7 mouse cellular contexts compared by ENCODE assay signal in the genomic region with DNA sequence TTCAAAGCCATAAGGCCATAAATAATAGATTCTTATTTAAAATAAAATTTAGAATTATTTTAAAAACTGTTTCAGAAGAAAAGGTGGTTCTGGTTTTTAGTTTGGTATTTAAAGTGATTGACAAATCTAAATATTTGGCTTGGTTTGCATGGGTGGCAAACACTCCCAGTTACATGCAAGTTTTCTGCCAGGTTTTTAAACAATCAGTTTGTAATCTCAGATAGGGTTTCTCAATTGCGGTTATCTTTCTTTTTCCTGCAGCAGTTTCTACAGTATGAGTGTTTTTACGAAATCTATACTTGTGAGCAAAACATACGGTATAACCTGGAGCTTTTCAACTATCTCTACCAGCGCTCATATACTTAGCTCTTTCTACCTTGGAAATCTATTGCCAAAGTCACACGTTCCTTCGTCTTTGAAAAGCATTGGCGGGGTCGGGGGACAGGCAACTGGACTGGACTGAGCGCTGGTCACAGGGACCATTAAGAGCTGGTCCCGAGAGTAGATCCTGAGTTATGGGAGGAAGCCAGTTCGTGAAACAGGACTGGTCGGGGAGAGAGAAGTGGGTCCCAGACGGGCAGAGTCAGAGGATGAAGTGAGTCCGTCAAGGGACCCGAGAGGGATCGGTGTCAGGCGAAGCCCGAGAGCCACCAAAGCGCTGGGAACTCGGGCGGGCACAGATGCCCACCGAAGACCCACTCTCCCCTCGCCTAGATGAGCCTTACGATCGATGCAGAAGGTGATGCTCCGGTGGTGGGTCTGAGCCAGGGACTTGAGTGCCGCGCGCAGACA. TPM values are rescaled to one million over a fixed set of nuclear protein-coding genes. Genes with fewer than 3 reads are reported as not detected.
A peak's percentile ranks its signal among the peaks of the same experiment; 100 is the strongest.
DNase-seq lines count a peak whose midpoint lies in the region; ATAC-seq and TF ChIP-seq lines count a peak whose summit lies in the region.

No protein-coding gene starts in this region.

- peak overlapping the region; percentile 91 for H3K9ac ChIP-seq in embryonic facial prominence, embryonic 13.5 days
- H3K9ac ChIP-seq in hindbrain, embryonic 14.5 days: peak overlapping the region; percentile 86
- peak overlapping the region; percentile 84 for H3K9ac ChIP-seq in midbrain, embryonic 13.5 days (replicated peaks)

- TF ChIP-seq POLR2A in lung, adult 2 months (IDR thresholded peaks at IDR 0.05; ENCODE audit: borderline replicate concordance, extremely low read depth, low read depth, low read length): no peak

- H3K9me3 ChIP-seq in embryonic facial prominence, embryonic 13.5 days: no peaks in the 10 kb centered on the region
- no peaks in the 10 kb centered on the region for H3K9me3 ChIP-seq in hindbrain, embryonic 14.5 days (ENCODE audit: control insufficient read depth, low read length)
- no peaks in the 10 kb centered on the region for H3K9me3 ChIP-seq in midbrain, embryonic 13.5 days

- no peak for DNase-seq in lung, adult 2 months
- no peak for DNase-seq in lung, postnatal 25 days (ENCODE audit: low spot score)
- DNase-seq in hindbrain, embryonic 14.5 days (ENCODE audit: low spot score): peak; percentile 44
- DNase-seq in spleen, postnatal 36 days (ENCODE audit: low spot score in 2 of 2): no peak

- peak overlapping the region; percentile 93 for H3K4me3 ChIP-seq in lung, adult 2 months (replicated peaks; ENCODE audit: extremely low read depth, low read depth, low read length)
- H3K4me3 ChIP-seq in embryonic facial prominence, embryonic 13.5 days: peak overlapping the region; percentile 76
- H3K4me3 ChIP-seq in hindbrain, embryonic 14.5 days (replicated peaks; ENCODE audit: low read length): peak overlapping the region; percentile 77
- peak overlapping the region; percentile 67 for H3K4me3 ChIP-seq in midbrain, embryonic 13.5 days (replicated peaks)

- ATAC-seq in embryonic facial prominence, embryonic 13.5 days (ENCODE audit: insufficient number of reproducible peaks, insufficient read depth, low FRiP score, low TSS enrichment, low read depth): peak; percentile 26
- peak; percentile 77 for ATAC-seq in hindbrain, embryonic 14.5 days (ENCODE audit: low FRiP score)
- peak; percentile 81; the same call in 1 of the 2 replicates for ATAC-seq in midbrain, embryonic 13.5 days
- no peak for ATAC-seq in megakaryocyte-erythroid progenitor cell, adult 5-6 weeks (replicated peaks; ENCODE audit: low FRiP score, low TSS enrichment, poor library complexity, severe bottlenecking)

- TF ChIP-seq CTCF in lung, adult 2 months (IDR thresholded peaks at IDR 0.05; ENCODE audit: insufficient read depth, low read length): no peak

- H3K27me3 ChIP-seq in embryonic facial prominence, embryonic 13.5 days: no peaks in the 10 kb centered on the region
- no peaks in the 10 kb centered on the region for H3K27me3 ChIP-seq in hindbrain, embryonic 14.5 days (ENCODE audit: control insufficient read depth, insufficient read depth, low read length)
- H3K27me3 ChIP-seq in midbrain, embryonic 13.5 days: no peaks in the 10 kb centered on the region

- under 1% methylated on average over 29 of the region's 29 CpGs for WGBS in lung, adult 2 months
- WGBS in embryonic facial prominence, embryonic 13.5 days: 3% methylated on average over 29 of the region's 29 CpGs
- 4% methylated on average over 29 of the region's 29 CpGs for WGBS in hindbrain, embryonic 14.5 days
- 4% methylated on average over 29 of the region's 29 CpGs for WGBS in midbrain, embryonic 13.5 days

- H3K4me2 ChIP-seq in embryonic facial prominence, embryonic 13.5 days: peak overlapping the region; percentile 75
- H3K4me2 ChIP-seq in hindbrain, embryonic 14.5 days (replicated peaks): peak overlapping the region; percentile 88
- peak overlapping the region; percentile 76 for H3K4me2 ChIP-seq in midbrain, embryonic 13.5 days (replicated peaks)

- H3K4me1 ChIP-seq in lung, adult 2 months (ENCODE audit: control insufficient read depth, insufficient read depth, low read length): peaks cover 4% of the 10 kb centered on the region; the same call in 1 of the 2 replicates
- H3K4me1 ChIP-seq in embryonic facial prominence, embryonic 13.5 days: peaks cover 27% of the 10 kb centered on the region
- H3K4me1 ChIP-seq in hindbrain, embryonic 14.5 days (replicated peaks; ENCODE audit: control insufficient read depth, insufficient read depth, low read length): peaks cover 17% of the 10 kb centered on the region
- H3K4me1 ChIP-seq in midbrain, embryonic 13.5 days (replicated peaks): peaks cover 29% of the 10 kb centered on the region

- peak overlapping the region; percentile 88 for H3K27ac ChIP-seq in embryonic facial prominence, embryonic 13.5 days
- H3K27ac ChIP-seq in hindbrain, embryonic 14.5 days: peak overlapping the region; percentile 74
- H3K27ac ChIP-seq in midbrain, embryonic 13.5 days: peak overlapping the region; percentile 45

- H3K36me3 ChIP-seq in embryonic facial prominence, embryonic 13.5 days: peaks cover 12% of the 10 kb centered on the region
- peaks cover 6% of the 10 kb centered on the region for H3K36me3 ChIP-seq in hindbrain, embryonic 14.5 days (replicated peaks; ENCODE audit: control insufficient read depth, insufficient read depth)
- H3K36me3 ChIP-seq in midbrain, embryonic 13.5 days: peaks cover 13% of the 10 kb centered on the region

RNA-seq across cellular contexts. Expression of gene Acad8, which starts 0.5 kb away (rescaled TPM):
- 13.9 and 22.4 TPM in 2 replicates for polyA plus RNA-seq in lung, adult 2 months (2012; rRNA removed)
- 54.1 and 54.5 TPM in 2 replicates for polyA plus RNA-seq in embryonic facial prominence, embryonic 13.5 days (2015; fragmentation: Nextera tagmentation; extraction: Ambion mirVana)
- 36.3 and 36.4 TPM in 2 replicates for polyA plus RNA-seq in hindbrain, embryonic 14.5 days (2014; fragmentation: Nextera tagmentation; extraction: Ambion mirVana)
- polyA plus RNA-seq in midbrain, embryonic 13.5 days (2015; fragmentation: Nextera tagmentation; extraction: Ambion mirVana): 35.7 and 37.3 TPM in 2 replicates
- total RNA-seq in megakaryocyte-erythroid progenitor cell, adult 5-6 weeks (2014; fragmentation: Nextera tagmentation): 7.9 and 10.0 TPM in 2 replicates
- 9.1 and 10.9 TPM in 2 replicates for total RNA-seq in megakaryocyte-erythroid progenitor cell, adult 5-6 weeks (2017)

RNA-seq across cellular contexts. Expression of gene Thyn1, which starts 0.6 kb away (rescaled TPM):
- polyA plus RNA-seq in lung, adult 2 months (2012; rRNA removed): 4.3 and 6.7 TPM in 2 replicates
- polyA plus RNA-seq in embryonic facial prominence, embryonic 13.5 days (2015; fragmentation: Nextera tagmentation; extraction: Ambion mirVana): 132 and 154 TPM in 2 replicates
- polyA plus RNA-seq in hindbrain, embryonic 14.5 days (2014; fragmentation: Nextera tagmentation; extraction: Ambion mirVana): 128 and 139 TPM in 2 replicates
- polyA plus RNA-seq in midbrain, embryonic 13.5 days (2015; fragmentation: Nextera tagmentation; extraction: Ambion mirVana): 126 and 136 TPM in 2 replicates
- 90.3 and 94.1 TPM in 2 replicates for total RNA-seq in megakaryocyte-erythroid progenitor cell, adult 5-6 weeks (2014; fragmentation: Nextera tagmentation)
- total RNA-seq in megakaryocyte-erythroid progenitor cell, adult 5-6 weeks (2017): 79.3 and 95.5 TPM in 2 replicates

RNA-seq across cellular contexts. Expression of gene Vps26b, which starts 31.0 kb away (rescaled TPM):
- 34.7 and 37.9 TPM in 2 replicates for polyA plus RNA-seq in lung, adult 2 months (2012; rRNA removed)
- 36.1 and 40.4 TPM in 2 replicates for polyA plus RNA-seq in embryonic facial prominence, embryonic 13.5 days (2015; fragmentation: Nextera tagmentation; extraction: Ambion mirVana)
- polyA plus RNA-seq in hindbrain, embryonic 14.5 days (2014; fragmentation: Nextera tagmentation; extraction: Ambion mirVana): 99.2 and 110 TPM in 2 replicates
- 63.9 and 69.4 TPM in 2 replicates for polyA plus RNA-seq in midbrain, embryonic 13.5 days (2015; fragmentation: Nextera tagmentation; extraction: Ambion mirVana)
- 24.5 and 29.6 TPM in 2 replicates for total RNA-seq in megakaryocyte-erythroid progenitor cell, adult 5-6 weeks (2014; fragmentation: Nextera tagmentation)
- total RNA-seq in megakaryocyte-erythroid progenitor cell, adult 5-6 weeks (2017): 33.4 and 34.7 TPM in 2 replicates

RNA-seq across cellular contexts. Expression of gene Ncapd3, which starts 31.1 kb away (rescaled TPM):
- 10.4 and 10.5 TPM in 2 replicates for polyA plus RNA-seq in lung, adult 2 months (2012; rRNA removed)
- 27.2 and 28.9 TPM in 2 replicates for polyA plus RNA-seq in embryonic facial prominence, embryonic 13.5 days (2015; fragmentation: Nextera tagmentation; extraction: Ambion mirVana)
- 17.7 and 20.0 TPM in 2 replicates for polyA plus RNA-seq in hindbrain, embryonic 14.5 days (2014; fragmentation: Nextera tagmentation; extraction: Ambion mirVana)
- polyA plus RNA-seq in midbrain, embryonic 13.5 days (2015; fragmentation: Nextera tagmentation; extraction: Ambion mirVana): 21.1 and 21.7 TPM in 2 replicates
- 69.3 and 79.4 TPM in 2 replicates for total RNA-seq in megakaryocyte-erythroid progenitor cell, adult 5-6 weeks (2014; fragmentation: Nextera tagmentation)
- total RNA-seq in megakaryocyte-erythroid progenitor cell, adult 5-6 weeks (2017): 47.9 and 52.1 TPM in 2 replicates

Comparison
In these comparisons a context has a peak if more than half of its experiments do, and no peak if none do; other contexts are left out.
1. RNA of gene Thyn1, which starts 0.6 kb away (polyA plus RNA-seq): 132 to 154 TPM in embryonic facial prominence, embryonic 13.5 days, 128 to 139 TPM in hindbrain, embryonic 14.5 days and 126 to 136 TPM in midbrain, embryonic 13.5 days; 4.3 to 6.7 TPM in lung, adult 2 months; every median in the first group is over 10 times any median in the second.
2. Peak in every context shown above with its lines, with median percentiles within 50 percentile points of each other: H3K4me3 ChIP-seq, H3K27ac ChIP-seq, H3K4me2 ChIP-seq and H3K9ac ChIP-seq.